Comparison of ENCODE assay signal across 10 mouse cellular contexts in genomic region chr11:117269053-117269702, GRCm38 (mm10).
DNase-seq lines count a peak whose midpoint lies in the region; ATAC-seq lines count a peak whose summit lies in the region.
"Had no signal": no experiment of that assay in that cellular context is flagged by ENCODE, and none has a peak within 500 bp of the region (broad histone marks: within the 10 kb centered on the region; RNA-seq: fewer than 3 reads in every experiment).

No protein-coding gene starts in this region.

- peak overlapping the region; percentile 90 for H3K9ac ChIP-seq in heart, embryonic 13.5 days
- peak overlapping the region; percentile 12; the same call in 1 of the 2 replicates for H3K9ac ChIP-seq in neural tube, embryonic 11.5 days (ENCODE audit: low read length)
- no peak overlapping the region; the same call in 1 of the 2 replicates for H3K9ac ChIP-seq in hindbrain, embryonic 14.5 days

- intact Hi-C loops in heart, postnatal 14 days (cut with DNase I) = loop anchor here (2.0 kb wide), 1 partner anchor 42 kb away; no protein-coding TSS in a partner anchor

- H3K36me3 ChIP-seq in heart, embryonic 13.5 days = no peaks in the 10 kb centered on the region
- H3K36me3 ChIP-seq in neural tube, embryonic 11.5 days (ENCODE audit: control insufficient read depth, insufficient read depth, low read length) = no peaks in the 10 kb centered on the region
- no peaks in the 10 kb centered on the region for H3K36me3 ChIP-seq in hindbrain, embryonic 14.5 days (replicated peaks; ENCODE audit: control insufficient read depth, insufficient read depth)

- peak overlapping the region; percentile 88; the same call in 1 of the 2 replicates for H3K27ac ChIP-seq in heart, embryonic 13.5 days (replicated peaks)
- 0 out of 2 replicates have a peak overlapping the region, but pooled peaks have one; percentile 9 for H3K27ac ChIP-seq in neural tube, embryonic 11.5 days (ENCODE audit: low read depth, low read length)
- H3K27ac ChIP-seq in hindbrain, embryonic 14.5 days = peak overlapping the region; percentile 20; the same call in 1 of the 2 replicates

- DNase-seq in heart, postnatal 14 days = no peak
- DNase-seq in neural tube, embryonic 11.5 days (ENCODE audit: low spot score) = no peak
- DNase-seq in neural tube, embryonic 10.5 days (ENCODE audit: extremely low spot score, low spot score) = no peak
- DNase-seq in hindbrain, embryonic 14.5 days (ENCODE audit: low spot score) = no peak
- no peak for DNase-seq in right cerebral cortex, postnatal 4 days
- no peak for DNase-seq in spleen, postnatal 14 days (ENCODE audit: low spot score in 2 of 2)
- DNase-seq in adrenal gland, postnatal 10 days = no peak
- DNase-seq: kidney, postnatal 14 days had no signal

- no peak for ATAC-seq in heart, embryonic 13.5 days (ENCODE audit: extremely low read depth, insufficient number of reproducible peaks, low FRiP score, low TSS enrichment)
- no peak for ATAC-seq in neural tube, embryonic 11.5 days (ENCODE audit: insufficient read depth, low FRiP score, low TSS enrichment)
- ATAC-seq in hindbrain, embryonic 14.5 days (ENCODE audit: low FRiP score) = no peak

- WGBS in heart, embryonic 13.5 days = 54% methylated on average over 8 of the region's 8 CpGs
- WGBS in neural tube, embryonic 11.5 days = 47% methylated on average over 8 of the region's 8 CpGs
- 55% methylated on average over 8 of the region's 8 CpGs for WGBS in hindbrain, embryonic 14.5 days

- H3K4me1 ChIP-seq in heart, embryonic 13.5 days = peaks cover 69% of the 10 kb centered on the region
- H3K4me1 ChIP-seq in neural tube, embryonic 11.5 days (ENCODE audit: control insufficient read depth, insufficient read depth, low read length) = peaks cover 33% of the 10 kb centered on the region
- H3K4me1 ChIP-seq in hindbrain, embryonic 14.5 days (replicated peaks; ENCODE audit: control insufficient read depth, insufficient read depth, low read length) = peaks cover 33% of the 10 kb centered on the region

- peak overlapping the region; percentile 82 for H3K4me2 ChIP-seq in heart, embryonic 13.5 days
- peak overlapping the region; percentile 21 for H3K4me2 ChIP-seq in neural tube, embryonic 11.5 days (ENCODE audit: low read depth)
- 0 out of 2 replicates have a peak overlapping the region, but pooled peaks have one; percentile 73 for H3K4me2 ChIP-seq in hindbrain, embryonic 14.5 days (replicated peaks)

- H3K9me3 ChIP-seq in heart, embryonic 13.5 days = no peaks in the 10 kb centered on the region
- H3K9me3 ChIP-seq in neural tube, embryonic 11.5 days (ENCODE audit: control insufficient read depth, low read length) = no peaks in the 10 kb centered on the region
- no peaks in the 10 kb centered on the region for H3K9me3 ChIP-seq in hindbrain, embryonic 14.5 days (ENCODE audit: control insufficient read depth, low read length)

- H3K27me3 ChIP-seq in heart, embryonic 13.5 days (replicated peaks) = peaks cover 39% of the 10 kb centered on the region
- H3K27me3 ChIP-seq in neural tube, embryonic 11.5 days (ENCODE audit: control insufficient read depth, insufficient read depth, low read length) = no peaks in the 10 kb centered on the region
- H3K27me3 ChIP-seq in hindbrain, embryonic 14.5 days (ENCODE audit: control insufficient read depth, insufficient read depth, low read length) = peaks cover 6% of the 10 kb centered on the region; the same call in 1 of the 2 replicates

- peak overlapping the region; percentile 70 for H3K4me3 ChIP-seq in heart, embryonic 13.5 days
- no peak overlapping the region for H3K4me3 ChIP-seq in neural tube, embryonic 11.5 days (ENCODE audit: low read depth, low read length)
- H3K4me3 ChIP-seq in hindbrain, embryonic 14.5 days (replicated peaks; ENCODE audit: low read length) = no peak overlapping the region
- H3K4me3 ChIP-seq: erythroblast, embryonic 14.5 days had no signal

Comparison
In these comparisons a context has a peak if more than half of its experiments do, and no peak if none do; other contexts are left out.
1. H3K27ac ChIP-seq: peak in every context shown above with its lines; median percentile 88 in heart, embryonic 13.5 days; 20 in hindbrain, embryonic 14.5 days; 9 in neural tube, embryonic 11.5 days.
2. H3K4me2 ChIP-seq: peak in every context shown above with its lines; median percentile 82 in heart, embryonic 13.5 days; 73 in hindbrain, embryonic 14.5 days; 21 in neural tube, embryonic 11.5 days.